Mouse (Mus musculus): Measurements from ENCODE around the gene Sspn.

Gene Sspn

DNA sequence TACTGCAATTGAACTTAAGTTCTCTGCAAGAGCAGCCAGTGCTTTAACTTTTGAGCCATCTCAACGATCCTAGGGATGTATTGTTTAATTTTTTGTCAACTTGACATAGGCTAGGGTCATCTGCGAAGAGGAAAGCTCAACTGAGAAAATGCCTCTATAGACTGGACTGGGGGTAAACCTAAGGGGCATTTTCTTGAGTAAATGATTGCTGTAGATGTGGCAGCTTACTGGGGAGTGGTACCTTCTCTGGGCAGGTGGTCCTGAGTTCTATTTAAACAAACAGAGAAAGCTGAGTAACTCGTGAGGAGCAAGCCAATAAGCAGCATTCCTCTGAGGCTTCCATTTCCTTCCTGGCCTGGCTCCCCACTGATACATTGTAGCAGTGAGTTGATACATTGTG, at the start of gene Sspn:
TSS of gene Sspn (plus strand) at position 301 of the 400 bp plus-strand sequence.
- DNase-seq (ENCODE audit: low spot score in 2 of 2) = no peak

DNA sequence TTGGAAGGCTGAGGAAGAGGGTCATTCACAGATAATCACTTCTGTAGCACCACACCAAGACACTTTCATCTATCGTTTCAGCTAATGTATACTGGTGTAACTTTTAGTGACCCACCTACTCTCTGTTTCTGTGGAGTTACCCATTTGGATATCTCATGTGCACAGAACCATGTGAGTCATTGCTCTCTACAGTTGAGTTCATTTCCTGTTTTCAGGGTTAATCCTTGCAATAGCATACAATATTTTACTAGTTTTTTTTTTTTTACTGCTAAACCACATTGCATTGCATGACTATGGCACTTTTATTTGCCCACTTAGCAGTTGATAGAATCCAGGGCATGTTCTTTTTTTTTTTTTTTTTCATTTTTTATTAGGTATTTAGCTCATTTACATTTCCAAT, 48.4 kb upstream of the Sspn start:
- DNase-seq (ENCODE audit: low spot score in 2 of 2) = no peak

GRCm38 (mm10) chr6:145883668-145884067, 47.8 kb upstream of the Sspn start:
- DNase-seq (ENCODE audit: low spot score in 2 of 2) = no peak

DNA sequence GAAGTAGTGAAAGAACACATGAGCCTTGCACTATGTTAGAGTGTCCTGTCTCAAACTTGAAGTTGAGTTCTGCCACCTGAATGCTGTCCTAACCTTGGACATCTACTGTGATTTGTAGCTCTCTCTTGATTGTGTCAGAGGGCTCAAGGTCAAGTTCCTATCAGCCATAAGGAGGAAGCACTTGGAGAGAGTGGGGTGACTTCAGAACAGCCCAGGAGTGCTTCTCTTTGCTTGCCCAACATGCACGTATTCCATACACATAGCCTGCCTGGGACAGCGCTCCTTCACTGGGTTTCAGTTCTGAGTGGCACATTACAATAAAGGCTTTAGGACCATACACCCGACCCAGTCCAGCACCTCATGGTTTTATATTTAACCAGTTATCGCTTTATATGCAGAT, 46.4 kb upstream of the Sspn start:
- DNase-seq (ENCODE audit: low spot score in 2 of 2) = no peak

DNA sequence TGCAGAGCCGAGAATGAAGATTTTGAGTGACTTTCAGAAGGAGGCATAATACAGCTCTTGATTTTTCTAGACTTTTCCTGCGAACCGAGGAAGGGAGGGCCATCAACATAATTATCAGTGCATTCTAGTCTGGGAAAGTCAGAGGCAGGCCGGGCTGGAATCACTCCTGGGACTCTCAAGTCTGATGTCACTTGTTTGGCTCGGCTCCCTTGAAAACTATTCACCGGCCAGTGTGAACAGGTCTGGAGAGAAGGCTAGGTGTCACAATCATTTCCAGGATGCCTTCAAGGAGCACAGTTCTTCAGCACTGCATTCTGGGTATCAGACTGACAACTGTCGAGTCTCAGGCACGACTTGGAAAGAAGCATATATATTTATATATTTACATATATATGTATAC, 45.2 kb upstream of the Sspn start:
- no peak for DNase-seq (ENCODE audit: low spot score in 2 of 2)

- DNase-seq (ENCODE audit: low spot score in 2 of 2) = no peak
These were observed 43.7 kb upstream of the Sspn start for GRCm38 (mm10) chr6:145887719-145888118.

DNA sequence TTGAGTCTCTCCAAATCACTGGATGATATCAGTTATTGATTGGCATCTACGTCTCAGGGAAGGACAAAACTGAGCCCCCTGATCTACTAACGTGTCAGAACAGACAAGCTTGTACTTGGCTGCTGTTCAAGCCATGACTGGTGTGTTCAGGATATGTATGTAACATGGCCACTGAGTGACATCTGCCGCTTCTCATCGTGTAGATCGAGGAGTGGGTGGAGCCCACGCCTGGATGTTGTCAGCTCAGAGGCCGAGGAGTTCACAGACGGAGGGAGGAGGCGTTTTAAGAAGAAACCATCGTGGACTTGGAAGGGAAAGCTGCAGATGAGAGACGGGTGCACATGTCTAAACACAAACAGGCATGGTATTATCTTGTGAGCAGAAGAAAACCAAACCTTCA, 39.5 kb upstream of the Sspn start:
- DNase-seq (ENCODE audit: low spot score in 2 of 2) = no peak

DNA sequence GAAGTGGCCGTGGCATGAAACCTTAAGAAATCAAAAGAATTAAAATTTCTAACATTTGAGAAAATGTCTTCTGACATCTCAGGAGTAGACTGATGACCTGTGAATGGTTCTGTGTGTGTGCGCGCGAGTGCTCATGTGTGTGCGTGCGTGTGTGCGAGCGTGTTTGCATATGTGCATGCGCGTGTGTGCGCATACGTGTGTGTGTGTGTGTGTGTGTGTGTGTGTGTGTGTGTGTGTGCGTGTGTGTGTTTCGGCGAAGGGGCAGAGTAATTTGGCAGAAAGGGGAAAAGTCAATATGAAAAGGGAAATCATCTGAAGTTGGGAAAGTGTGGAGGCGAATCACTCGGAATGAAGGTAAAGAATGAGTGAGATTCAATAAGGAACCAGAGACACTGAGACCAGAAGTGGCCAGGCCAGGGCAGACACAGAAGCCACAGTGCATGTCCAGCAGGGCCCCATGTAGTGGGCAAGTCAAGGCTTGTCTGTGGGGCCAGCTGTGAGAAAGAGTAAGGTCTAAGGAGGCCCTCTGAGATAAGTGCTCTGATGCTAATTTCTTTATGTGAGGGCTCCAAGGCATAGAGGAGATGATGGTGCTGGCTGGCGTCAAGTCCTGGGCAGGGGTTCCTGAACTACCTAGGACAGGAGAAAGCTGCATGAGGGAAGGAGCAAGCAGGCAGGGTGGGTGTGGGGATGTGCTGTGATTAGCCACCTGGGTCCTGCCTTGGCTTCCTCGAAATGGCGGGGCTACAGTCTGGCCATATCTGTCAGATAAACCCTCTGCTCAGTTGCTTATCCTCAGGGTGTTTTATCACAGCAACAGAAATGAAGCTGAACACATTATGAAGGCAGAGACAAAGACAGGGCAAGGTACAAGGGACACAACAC, 38.8 kb upstream of the Sspn start:
- no peak for DNase-seq (ENCODE audit: low spot score in 2 of 2)

DNA sequence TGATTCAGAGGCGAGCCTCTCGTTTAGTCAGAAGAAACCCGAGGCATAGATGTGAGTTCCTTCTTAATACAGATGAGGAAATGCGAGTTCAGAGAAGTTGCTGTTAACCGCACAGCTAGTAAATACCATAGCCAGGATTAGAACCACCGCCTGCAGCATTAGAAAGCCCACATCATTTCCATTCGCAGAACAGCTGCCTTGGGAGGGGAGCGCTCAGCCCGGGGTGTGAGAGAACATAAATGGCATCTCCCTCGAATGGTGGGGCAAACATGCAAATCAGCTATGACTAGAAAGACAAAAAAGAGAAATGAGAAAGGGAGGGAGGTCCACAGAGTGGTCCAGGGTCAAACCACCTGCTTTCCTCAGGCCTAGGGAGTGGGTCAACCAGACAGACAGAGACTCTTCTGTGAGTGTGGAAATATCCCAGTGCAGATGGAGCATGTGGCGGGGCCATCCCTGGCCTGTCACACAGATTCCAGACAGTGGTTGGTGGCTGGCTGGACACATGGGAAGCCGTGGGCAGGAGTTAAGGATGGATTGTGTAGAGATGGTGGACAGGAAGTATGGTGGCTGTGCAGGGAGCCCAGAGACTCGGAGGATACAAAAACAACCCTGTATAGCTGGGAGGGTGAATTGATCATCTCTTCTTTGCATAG, 37.9 kb upstream of the Sspn start:
- DNase-seq (ENCODE audit: low spot score in 2 of 2) = no peak

GRCm38 (mm10) chr6:145894669-145895342, 36.6 kb upstream of the Sspn start:
- no peak for DNase-seq (ENCODE audit: low spot score in 2 of 2)

DNA sequence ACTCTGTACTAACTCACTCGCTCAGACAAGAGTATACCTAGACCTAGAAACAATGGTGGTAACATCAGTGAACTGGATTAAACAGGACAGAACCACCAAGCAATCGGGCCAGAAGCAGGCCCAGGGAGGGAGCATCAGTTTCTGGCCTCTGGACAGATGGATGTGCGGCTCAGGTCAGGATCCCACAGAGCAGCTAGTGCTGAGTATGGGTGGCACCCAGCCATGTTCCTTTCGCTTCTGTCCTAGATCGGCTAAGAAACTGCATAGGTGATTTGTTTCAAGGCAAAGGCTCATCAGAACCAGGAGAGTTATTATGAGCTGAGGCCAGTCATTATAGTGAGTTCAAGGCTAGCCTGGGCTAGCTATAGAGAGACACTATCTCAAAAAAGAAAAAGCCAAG, 27.3 kb upstream of the Sspn start:
- DNase-seq (ENCODE audit: low spot score in 2 of 2) = no peak

GRCm38 (mm10) chr6:145904616-145905015, 26.8 kb upstream of the Sspn start:
- DNase-seq (ENCODE audit: low spot score in 2 of 2) = no peak

- no peak for DNase-seq (ENCODE audit: low spot score in 2 of 2)
These were observed 25.1 kb upstream of the Sspn start for GRCm38 (mm10) chr6:145906096-145906890.

GRCm38 (mm10) chr6:145909943-145910342, 21.5 kb upstream of the Sspn start:
- DNase-seq (ENCODE audit: low spot score in 2 of 2) = no peak

- no peak for DNase-seq (ENCODE audit: low spot score in 2 of 2)
These were observed 20.7 kb upstream of the Sspn start for GRCm38 (mm10) chr6:145910469-145911426.

GRCm38 (mm10) chr6:145912232-145912631, 19.2 kb upstream of the Sspn start:
- no peak for DNase-seq (ENCODE audit: low spot score in 2 of 2)

GRCm38 (mm10) chr6:145915435-145915834, 16.0 kb upstream of the Sspn start:
- DNase-seq (ENCODE audit: low spot score in 2 of 2) = no peak

GRCm38 (mm10) chr6:145916401-145916800, 15.0 kb upstream of the Sspn start:
- DNase-seq (ENCODE audit: low spot score in 2 of 2) = no peak

DNA sequence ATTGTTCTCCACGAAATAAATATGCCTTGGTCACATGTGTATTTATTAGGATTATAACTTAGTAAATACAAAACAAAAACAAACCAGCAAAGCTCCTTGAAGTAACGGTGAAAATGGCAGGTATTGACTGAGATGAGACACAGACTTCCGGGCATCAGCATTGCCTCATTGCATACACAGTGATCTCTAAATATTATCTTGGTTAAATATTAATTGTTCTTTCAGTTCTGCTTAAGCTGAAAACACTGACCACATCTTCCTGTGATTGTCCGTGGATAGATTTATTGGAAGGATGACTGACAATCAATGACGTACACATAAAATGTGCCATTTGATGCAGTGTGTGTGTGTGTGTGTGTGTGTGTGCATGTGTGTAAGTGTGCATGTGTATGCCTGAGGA, 13.2 kb upstream of the Sspn start:
- DNase-seq (ENCODE audit: low spot score in 2 of 2) = no peak

DNA sequence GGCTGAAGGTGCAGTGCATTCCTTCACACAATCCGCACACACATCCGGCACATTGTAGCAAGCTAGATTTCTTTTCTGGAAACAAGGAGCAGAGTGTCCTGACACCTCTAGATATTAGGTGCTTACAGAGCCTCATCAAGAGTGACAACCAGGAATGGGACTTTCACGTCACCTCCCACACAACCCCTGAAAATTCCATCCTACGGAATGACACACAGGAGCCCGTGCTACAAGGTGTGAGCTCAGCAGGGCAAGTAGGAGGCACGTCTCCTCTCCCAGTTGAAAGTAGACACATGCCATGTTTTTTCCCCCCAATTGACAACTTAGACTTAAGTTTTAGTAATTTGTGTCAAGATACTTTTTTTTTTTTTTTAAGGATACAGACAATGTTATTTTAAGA, 7.8 kb upstream of the Sspn start:
- no peak for DNase-seq (ENCODE audit: low spot score in 2 of 2)
